Mouse (Mus musculus) cerebellum, adult 2 months (tissue): ENCODE data around the gene Krt90. TPM values are rescaled to one million over a fixed set of nuclear protein-coding genes. Genes with fewer than 3 reads are reported as not detected.
"Not testable (repeated sequence)": the region's sequence is repeated elsewhere in the genome, so short reads cannot be mapped to it uniquely, and the experiment has no call there.

Experiments used
- DNase-seq, 2 experiments: peaks; one replicate each; pipeline ENCODE4 v3.0.0; 2021
- H3K27ac ChIP-seq: fragments of 200-500 bp; 2 replicates; pipeline ENCODE4 v1.5.1; 2012; ENCODE audit warnings: low read length, control low read depth, inconsistent platforms; ENCODE audit not compliant: insufficient read depth
- H3K27me3 ChIP-seq: fragments of 200-500 bp; 2 replicates; pipeline ENCODE4 v1.6.1; 2012; ENCODE audit warnings: inconsistent platforms, mild to moderate bottlenecking, low read length, moderate library complexity; ENCODE audit not compliant: control insufficient read depth, insufficient read depth
- H3K4me1 ChIP-seq: fragments of 200-500 bp; 2 replicates; pipeline ENCODE4 v1.6.1; 2011; ENCODE audit warnings: low read length; ENCODE audit not compliant: control insufficient read depth, insufficient read depth
- H3K4me3 ChIP-seq: fragments of 200-500 bp; replicated peaks from 2 replicates; pipeline ENCODE3; 2011; ENCODE audit warnings: mild to moderate bottlenecking, low read depth, low read length, control low read depth; ENCODE audit not compliant: insufficient read depth
- CTCF ChIP-seq: fragments of 200-500 bp; IDR thresholded peaks from 2 replicates; pipeline ENCODE4 v1.5.1; 2011; ENCODE audit warnings: low read depth, mild to moderate bottlenecking, control low read depth, low read length, moderate library complexity, borderline replicate concordance; ENCODE audit not compliant: insufficient read depth
- POLR2A ChIP-seq: fragments of 200-500 bp; IDR thresholded peaks from 2 replicates; pipeline ENCODE4 v1.6.1; 2011; ENCODE audit warnings: low read length, control low read depth, borderline replicate concordance; ENCODE audit not compliant: insufficient read depth
- WGBS: fragments of 180-500 bp; shearing (Covaris S2); methylation state at CpG from one replicate; pipeline ENCODE4 v1.1.7; 2018; 5-methylcytosine and 5-hydroxymethylcytosine counted together
- polyA plus RNA-seq: library from polyadenylated mRNA; depleted of rRNA; stranded (reverse); fragments of >200 nt; gene quantifications from 2 replicates; pipeline ENCODE4 v1.2.3, GENCODE M21; 2012; rRNA removed

Gene Krt90
- polyA plus RNA-seq, 1 experiment, result 0.03 TPM

- TF ChIP-seq POLR2A, result no peak
- no peak for TF ChIP-seq CTCF
- H3K27ac ChIP-seq, result no peak overlapping the region
- no peaks in the 10 kb centered on the region for H3K4me1 ChIP-seq
- WGBS, result 54% methylated on average over 9 of the region's 9 CpGs
- no peak for DNase-seq
- no peak overlapping the region for H3K4me3 ChIP-seq
- H3K27me3 ChIP-seq, result no peaks in the 10 kb centered on the region
Observed at GRCm38 (mm10) chr15:101536054-101536850, 26.5 kb downstream of the Krt90 start.

GRCm38 (mm10) chr15:101532720-101533119 lies 30.0 kb downstream of the Krt90 start, which contains the start of gene Krt84:
Gene Krt84 (minus strand): TSS chr15:101532820.
- TF ChIP-seq CTCF (no peak), POLR2A (no peak)
- no peaks in the 10 kb centered on the region for H3K4me1 ChIP-seq
- H3K27me3 ChIP-seq, result no peaks in the 10 kb centered on the region
- H3K27ac ChIP-seq, result no peak within 1 kb of the TSS
- 83% methylated on average over 7 of the region's 7 CpGs for WGBS
- no peak for DNase-seq
- H3K4me3 ChIP-seq, result no peak within 1 kb of the TSS

- Histone ChIP-seq H3K27me3 (no peaks in the 10 kb centered on the region), H3K4me3 (no peak overlapping the region), H3K4me1 (no peaks in the 10 kb centered on the region), H3K27ac (no peak overlapping the region)
- WGBS, result 83% methylated on average over 4 of the region's 4 CpGs
- no peak for TF ChIP-seq CTCF
- DNase-seq, result no peak
Observed at GRCm38 (mm10) chr15:101522556-101523232, 40.1 kb downstream of the Krt90 start.

- WGBS, result 10% methylated on average over 2 of the region's 2 CpGs
Observed at GRCm38 (mm10) chr15:101519792-101520191, 43.0 kb downstream of the Krt90 start.

GRCm38 (mm10) chr15:101517161-101517560 lies 45.6 kb downstream of the Krt90 start, which contains the start of gene Gm49425:
Gene Gm49425 (minus strand): TSS chr15:101517261.
- H3K27ac ChIP-seq, H3K27me3 ChIP-seq, H3K4me1 ChIP-seq, H3K4me3 ChIP-seq, DNase-seq: not testable (repeated sequence)
- WGBS, result 84% methylated on average over 2 of the region's 2 CpGs

More at GRCm38 (mm10) chr15:101519792-101520191, 43.0 kb downstream of the Krt90 start:
- Histone ChIP-seq H3K4me1 (no peaks in the 10 kb centered on the region), H3K27me3 (no peaks in the 10 kb centered on the region), H3K4me3 (no peak overlapping the region), H3K27ac (no peak overlapping the region)
- TF ChIP-seq CTCF, result peak; percentile 88
- no peak for TF ChIP-seq POLR2A
- DNase-seq, result peak; percentile 59 to 71

- no peak for DNase-seq
- no peak overlapping the region for H3K27ac ChIP-seq
- H3K27me3 ChIP-seq, result no peaks in the 10 kb centered on the region
- no peak overlapping the region for H3K4me3 ChIP-seq
- TF ChIP-seq POLR2A (no peak), CTCF (no peak)
- no peaks in the 10 kb centered on the region for H3K4me1 ChIP-seq
- WGBS, result 79% methylated on average over 9 of the region's 9 CpGs
Observed at GRCm38 (mm10) chr15:101508247-101508646, 54.5 kb downstream of the Krt90 start.

GRCm38 (mm10) chr15:101506896-101507758 lies 55.6 kb downstream of the Krt90 start:
- WGBS, result 30% methylated on average over 14 of the region's 14 CpGs
- DNase-seq, result peak in 1 of 2 experiments; percentile 4
- Histone ChIP-seq H3K27ac (no peak overlapping the region), H3K27me3 (no peaks in the 10 kb centered on the region), H3K4me1 (no peaks in the 10 kb centered on the region), H3K4me3 (no peak overlapping the region)
- no peak for TF ChIP-seq POLR2A
- TF ChIP-seq CTCF, result no peak

Other genes with a start within 250 kb of the Krt90 start
- 0.05 and 0.30 TPM in 2 replicates for gene Krt80, start 192.8 kb downstream of the Krt90 start, polyA plus RNA-seq
- 0.33 and 0.36 TPM in 2 replicates for gene Krt7, start 151.9 kb downstream of the Krt90 start, polyA plus RNA-seq
- 0.13 and 0.15 TPM in 2 replicates for gene Krt87, start 124.1 kb downstream of the Krt90 start, polyA plus RNA-seq
- not detected in 2 replicates for gene Krt88, start 115.2 kb downstream of the Krt90 start, polyA plus RNA-seq
- gene Krt81, start 99.2 kb downstream of the Krt90 start, polyA plus RNA-seq, result not detected in 2 replicates
- not detected in 2 replicates for gene Krt86, start 89.5 kb downstream of the Krt90 start, polyA plus RNA-seq
- gene Krt83, start 71.4 kb downstream of the Krt90 start, polyA plus RNA-seq, result not detected in 2 replicates
- not detected in 2 replicates for gene Gm49425, start 45.7 kb downstream of the Krt90 start, polyA plus RNA-seq
- gene Krt84, start 30.1 kb downstream of the Krt90 start, polyA plus RNA-seq, result not detected in 2 replicates
- gene Krt82, start 12.3 kb downstream of the Krt90 start, polyA plus RNA-seq, result not detected in 2 replicates
- gene Krt75, start 11.0 kb upstream of the Krt90 start, polyA plus RNA-seq, result not detected in 2 replicates
- gene Gm5414, start 65.2 kb upstream of the Krt90 start, polyA plus RNA-seq, result not detected in 2 replicates
- gene Gm5478, start 84.4 kb upstream of the Krt90 start, polyA plus RNA-seq, result not detected in 2 replicates
- not detected in 2 replicates for gene Krt6b, start 117.3 kb upstream of the Krt90 start, polyA plus RNA-seq
- not detected in 2 replicates for gene Krt6a, start 131.4 kb upstream of the Krt90 start, polyA plus RNA-seq
- 0.08 TPM in 1 of 2 replicates, not detected in the other for gene Krt5, start 149.9 kb upstream of the Krt90 start, polyA plus RNA-seq
- 0.25 and 0.54 TPM in 2 replicates for gene Krt71, start 180.2 kb upstream of the Krt90 start, polyA plus RNA-seq
- gene Krt72, start 223.5 kb upstream of the Krt90 start, polyA plus RNA-seq, result not detected in 2 replicates
- 0.05 TPM in 1 of 2 replicates, not detected in the other for gene Krt73, start 239.4 kb upstream of the Krt90 start, polyA plus RNA-seq